Mouse (Mus musculus) lung, postnatal 14 days (tissue): ENCODE data around the gene Cntrl.
A peak's percentile ranks its signal among the peaks of the same experiment; 100 is the strongest.

Experiments used
- DNase-seq: peaks from one replicate; pipeline ENCODE4 v3.0.0; 2021

Cntrl gene

DNA sequence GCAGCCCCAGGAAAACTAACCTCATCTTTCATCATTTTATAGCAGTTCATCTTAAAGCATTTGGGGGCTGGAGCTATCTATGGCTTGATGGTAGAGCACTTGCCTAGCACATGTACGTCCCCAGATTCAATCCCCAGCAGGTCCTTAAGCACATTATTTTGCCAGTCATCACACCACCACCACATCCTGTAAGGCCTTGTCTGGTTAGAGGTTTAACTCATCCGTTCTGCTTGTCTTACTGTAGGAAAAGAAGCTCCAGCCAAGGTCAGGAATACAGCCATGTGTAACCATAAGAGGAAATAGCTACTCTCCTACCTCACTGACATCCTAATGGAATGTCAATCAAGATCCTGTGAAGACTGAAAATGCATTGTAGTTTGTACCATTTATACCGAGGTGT lies 68.9 kb downstream of the Cntrl start:
- DNase-seq = no peak

DNA sequence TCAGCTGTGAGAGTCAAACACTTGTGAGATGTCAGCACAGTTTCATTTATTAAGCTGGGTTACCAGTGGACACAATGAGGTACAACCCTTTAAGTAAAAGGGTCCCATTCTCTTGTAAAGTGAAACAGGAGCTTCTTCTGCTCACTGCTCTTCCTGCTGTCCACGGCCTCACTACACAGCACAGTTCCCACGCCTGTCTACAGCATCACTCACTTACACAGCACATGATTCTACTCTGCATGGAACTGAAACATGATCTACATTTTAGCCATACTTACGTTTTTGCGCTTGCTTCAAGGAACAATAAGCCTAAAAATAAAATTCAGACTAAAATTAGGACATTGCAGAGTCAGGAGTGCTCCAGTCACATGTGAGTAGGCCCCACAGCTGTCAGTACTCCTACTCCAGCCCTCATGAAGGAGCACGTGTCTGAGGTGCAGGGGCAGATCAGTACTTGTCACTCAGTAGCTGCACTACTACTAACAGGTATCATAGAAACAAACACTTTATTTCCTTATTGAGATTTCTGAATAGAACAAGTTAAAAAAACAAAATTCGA lies 73.9 kb downstream of the Cntrl start:
- no peak for DNase-seq

DNA sequence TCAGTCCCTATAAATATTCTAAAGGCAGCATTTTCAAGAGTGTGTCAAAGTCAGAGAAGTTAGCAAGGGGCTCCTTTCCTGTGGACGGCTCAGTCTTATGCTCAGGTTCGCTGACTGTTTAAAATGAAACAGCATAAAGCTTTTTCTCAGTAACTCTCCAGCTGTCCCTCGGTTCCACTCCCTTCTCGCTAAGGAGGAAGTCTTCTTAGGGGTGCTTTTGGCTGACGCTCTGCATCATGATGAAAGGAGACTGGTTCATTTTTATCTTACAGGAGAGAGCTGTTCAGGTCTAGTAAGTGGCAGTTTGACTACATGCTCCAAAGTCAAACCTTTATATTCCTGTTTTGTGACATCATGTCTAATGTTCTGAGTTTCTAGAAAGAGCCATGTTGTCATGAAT lies 79.6 kb downstream of the Cntrl start:
- DNase-seq = no peak

DNA sequence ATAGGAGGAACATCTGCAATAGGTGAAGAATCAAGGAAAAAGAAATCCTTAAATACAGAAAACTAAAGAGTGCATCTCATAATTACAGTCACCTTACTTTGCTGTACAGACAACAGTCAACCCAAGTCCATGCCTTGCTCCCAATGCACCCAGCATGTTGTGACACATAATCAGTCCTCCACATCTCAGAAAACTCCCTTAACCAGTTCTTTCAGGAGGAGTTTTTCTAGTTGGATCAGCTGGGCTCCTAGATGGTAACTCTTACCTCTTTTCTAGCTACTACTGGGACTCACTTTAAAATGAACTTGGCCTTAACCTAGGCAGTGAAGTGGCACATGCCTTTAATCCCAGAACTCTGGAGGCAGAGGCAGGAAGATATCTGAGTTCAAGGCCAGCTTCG lies 84.7 kb downstream of the Cntrl start:
- no peak for DNase-seq

DNA sequence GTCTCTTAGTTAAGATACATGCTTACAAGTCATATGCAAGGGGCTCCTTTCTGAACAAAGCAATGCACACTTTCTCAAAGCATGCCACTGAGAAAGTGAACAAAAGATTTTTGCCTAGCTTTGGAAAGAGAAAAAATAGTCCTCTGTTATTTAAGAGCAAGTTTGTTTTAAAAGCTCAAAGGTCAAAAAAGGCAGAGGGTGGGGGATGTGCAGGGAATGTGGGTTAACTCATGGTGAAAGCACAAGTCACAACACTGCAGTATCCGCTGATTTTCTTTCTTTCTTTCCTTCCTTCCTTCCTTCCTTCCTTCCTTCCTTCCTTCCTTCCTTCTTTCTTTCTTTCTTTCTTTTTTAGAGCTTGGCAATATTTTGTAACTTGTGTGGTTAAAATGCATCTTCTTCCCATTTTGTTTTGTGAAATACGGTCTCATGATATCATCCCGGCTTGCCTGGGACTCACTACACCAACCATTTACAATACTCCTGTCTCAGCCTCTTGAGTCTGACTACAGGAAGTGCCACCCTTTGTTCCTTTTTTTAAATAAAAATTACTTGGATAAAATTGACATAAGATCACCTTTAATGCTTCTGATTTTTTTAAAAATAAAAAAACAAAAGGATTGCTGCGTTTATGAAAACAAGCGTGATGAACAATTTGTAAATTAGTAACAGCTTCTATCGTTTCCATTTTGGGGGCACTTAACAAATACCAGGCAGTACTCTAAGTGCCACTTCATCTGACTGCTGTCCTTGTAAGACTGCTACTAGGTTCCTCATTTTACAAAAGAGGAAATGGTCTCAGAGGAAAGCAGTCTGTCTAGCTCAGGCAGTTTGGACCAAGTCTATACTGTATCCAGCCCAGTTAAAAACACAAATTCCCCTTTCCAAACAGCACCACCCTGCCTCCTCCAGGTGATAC lies 86.6 kb downstream of the Cntrl start:
- no peak for DNase-seq

DNA sequence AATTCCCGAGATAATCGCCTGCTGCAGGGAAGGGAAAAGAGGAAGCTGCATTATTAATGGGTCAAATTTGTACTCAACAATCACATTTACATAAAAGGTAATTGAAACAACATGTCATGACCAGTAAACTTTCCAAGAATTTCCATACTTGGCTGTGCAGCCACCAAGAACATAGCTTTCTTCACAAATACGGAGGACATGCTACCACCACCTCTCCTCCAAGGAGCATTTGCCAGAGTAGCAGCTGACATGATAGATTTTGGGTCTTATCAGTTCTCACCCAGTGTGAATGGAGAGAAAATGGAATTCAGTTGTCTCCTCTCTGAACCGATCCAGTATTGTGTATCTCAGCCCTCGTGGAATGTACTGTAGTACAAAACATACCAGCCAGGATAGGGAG lies 90.2 kb downstream of the Cntrl start:
- DNase-seq = no peak

DNA sequence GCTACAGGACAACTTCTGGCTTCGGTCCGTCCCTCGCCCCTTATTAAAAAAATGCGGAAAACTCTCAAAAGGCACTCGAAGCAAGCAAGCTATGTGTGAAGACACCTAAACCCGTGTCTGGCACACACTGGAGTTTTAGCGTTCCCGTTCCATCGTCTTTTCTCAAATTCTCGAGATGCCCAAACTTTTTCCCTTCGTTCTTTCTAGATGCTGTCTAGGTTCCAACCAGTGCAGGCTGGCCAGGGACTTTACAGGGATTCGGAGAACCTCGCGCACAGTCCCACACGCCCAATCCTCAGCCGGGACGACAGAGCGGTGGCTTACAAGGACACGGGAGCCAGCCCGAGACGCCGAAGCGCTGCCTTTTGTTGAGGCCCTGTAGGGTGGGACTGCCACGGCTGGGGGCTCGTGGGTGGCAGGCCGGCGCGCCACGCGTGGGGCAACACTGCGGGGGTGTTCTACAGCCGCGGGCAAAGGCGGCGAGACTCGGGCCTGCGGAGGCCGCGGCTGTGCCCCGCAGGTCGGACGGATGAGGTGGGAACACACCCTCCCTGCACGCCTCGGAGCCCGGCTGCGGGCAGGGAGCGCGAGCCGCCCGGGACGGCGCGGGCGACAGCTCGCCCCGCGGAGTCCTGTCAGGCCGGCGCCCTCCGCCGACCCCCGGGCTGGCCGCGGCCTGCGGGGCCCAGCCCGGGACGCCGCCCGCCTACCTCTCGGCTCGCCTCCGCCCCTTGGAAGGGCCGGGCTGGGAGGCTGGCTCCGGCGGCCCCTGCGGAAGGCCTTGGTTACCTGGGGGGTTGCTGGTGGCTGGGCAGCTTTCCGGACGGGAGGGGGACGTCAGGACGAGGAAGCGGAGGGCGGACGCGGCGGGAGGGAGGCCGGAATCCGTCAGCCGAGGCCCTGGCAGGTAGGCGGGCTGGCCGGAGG lies 90.9 kb downstream of the Cntrl start:
- peak; percentile 49 for DNase-seq

DNA sequence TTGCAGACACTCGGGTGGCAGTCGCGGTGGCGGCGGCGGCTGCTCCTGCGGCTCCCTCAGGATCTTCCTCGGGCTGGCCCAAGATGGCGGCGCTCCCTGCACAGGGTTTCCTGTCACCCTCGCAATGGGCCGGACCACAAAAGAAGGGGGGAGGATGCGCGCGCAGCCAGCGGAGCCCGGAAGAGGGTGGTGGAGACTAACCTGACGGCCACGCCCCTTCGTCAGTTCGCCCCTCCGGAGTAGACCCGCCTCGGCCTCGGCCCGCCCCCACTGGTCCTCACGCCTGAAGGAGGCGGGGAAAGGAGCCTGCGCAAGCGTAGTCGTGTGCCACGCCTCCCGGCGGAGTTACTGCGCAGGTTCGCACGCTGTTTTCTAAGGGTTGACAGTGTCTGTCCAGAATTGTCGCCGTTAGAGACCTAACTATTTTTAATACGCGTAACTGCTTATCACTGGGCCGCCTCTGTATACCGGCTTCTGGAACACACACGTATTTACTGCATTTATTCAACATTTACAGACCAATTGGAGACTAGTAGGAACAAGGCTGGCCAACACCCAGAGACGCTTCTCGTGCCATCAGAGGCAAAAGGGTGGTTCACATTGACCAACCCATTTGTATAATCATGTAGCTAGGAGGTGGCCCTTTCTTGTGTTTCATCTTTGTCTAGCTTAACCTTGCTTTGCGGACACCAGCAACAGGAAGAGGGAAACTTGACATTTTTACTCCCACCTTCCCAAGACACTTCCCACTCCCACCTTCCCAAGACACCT lies 91.8 kb downstream of the Cntrl start, which contains the start of gene Rab14:
Gene Rab14, minus strand, starts transcription at position 223 of the 771 bp plus-strand sequence.
- DNase-seq = peak; percentile 100

DNA sequence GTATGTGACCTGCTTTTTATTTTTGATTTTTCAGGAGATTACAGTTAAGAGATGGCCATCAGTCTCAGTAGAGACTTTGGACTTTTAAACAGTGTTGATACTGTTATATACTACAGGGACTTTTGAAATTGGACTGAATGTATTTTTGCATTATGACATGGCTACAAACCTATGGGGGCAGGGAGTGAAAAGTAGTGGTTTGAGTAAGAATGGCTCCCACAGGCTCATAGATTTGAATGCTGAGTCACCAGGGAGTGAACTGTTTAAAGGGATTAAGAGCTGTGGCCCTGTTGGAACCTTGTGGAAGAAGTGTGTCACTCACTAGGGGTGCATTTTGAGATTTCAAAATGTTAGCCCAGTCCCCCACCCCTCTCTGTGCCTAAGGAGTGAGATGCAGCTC lies 94.4 kb downstream of the Cntrl start:
- DNase-seq = no peak

DNA sequence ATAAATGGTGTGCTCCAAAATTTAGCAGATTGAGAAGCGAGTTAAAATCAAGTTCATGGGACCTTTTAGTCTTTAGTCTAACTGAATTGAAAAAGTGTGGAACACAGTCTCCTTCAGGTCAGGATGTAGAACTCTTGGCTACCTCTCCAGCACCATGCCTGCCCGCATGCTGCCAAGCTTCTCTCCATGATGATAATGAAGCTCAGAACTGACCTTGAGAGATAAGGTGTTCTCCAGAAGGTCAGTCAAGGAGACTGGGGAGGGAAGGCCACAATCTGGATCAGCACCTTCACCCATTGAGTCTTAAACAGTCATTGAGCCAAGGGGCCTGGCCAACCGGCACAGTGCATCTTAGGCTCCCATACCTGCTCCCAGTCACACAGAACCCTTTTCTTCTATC lies 97.5 kb downstream of the Cntrl start:
- DNase-seq = no peak

DNA sequence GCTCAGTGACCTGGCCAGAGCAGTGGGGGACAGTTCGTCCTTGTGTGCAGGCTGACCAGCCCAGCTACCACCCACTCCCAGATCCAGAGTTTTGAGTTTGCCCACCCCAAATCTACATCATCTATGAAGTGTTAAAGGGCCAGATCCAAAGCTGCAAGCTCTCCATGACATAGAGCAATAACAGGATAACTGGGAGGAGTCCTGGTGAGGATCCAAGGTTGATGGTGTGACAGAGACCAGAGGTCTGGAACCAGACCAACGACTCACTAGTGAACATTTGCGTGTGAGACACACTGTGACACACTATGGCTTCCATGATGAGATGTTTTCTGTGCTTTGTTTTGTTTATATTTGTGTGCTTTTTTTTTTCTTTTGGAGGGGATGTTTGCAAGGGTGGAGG lies 98.8 kb downstream of the Cntrl start:
- DNase-seq = no peak

DNA sequence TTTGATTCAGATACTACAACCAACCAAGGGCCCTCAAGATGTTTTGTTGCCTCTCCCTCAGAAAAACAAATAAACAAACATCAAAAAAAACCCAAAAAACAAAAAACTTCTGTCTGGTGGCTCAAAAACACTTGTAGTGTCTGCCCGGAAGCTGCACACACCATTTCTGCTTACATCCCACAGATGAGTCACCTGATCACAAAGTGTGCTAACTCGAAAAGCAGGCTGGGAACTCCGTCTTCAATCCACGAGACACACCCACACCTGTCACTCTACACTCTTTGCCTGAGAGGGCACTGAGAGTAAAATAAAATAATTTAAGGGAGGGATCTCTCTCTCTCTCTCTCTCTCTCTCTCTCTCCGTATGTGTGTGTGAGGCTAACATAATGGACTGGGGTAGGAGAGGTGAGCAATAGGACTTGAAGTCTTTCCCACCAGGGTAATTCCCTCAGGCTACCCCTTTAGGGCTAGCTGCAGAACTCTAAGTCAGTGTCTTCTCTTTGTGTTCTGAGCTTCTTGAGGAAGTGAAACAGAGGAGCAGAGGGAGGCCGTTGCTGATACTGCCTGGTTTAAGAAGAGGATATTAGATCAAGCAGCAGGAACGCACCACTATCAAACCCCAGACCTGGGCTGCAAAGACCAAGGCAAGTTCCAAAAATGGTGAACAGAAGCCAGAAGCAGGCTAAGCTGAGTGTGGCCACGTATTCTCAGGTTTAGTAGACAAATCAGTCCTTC lies 99.8 kb downstream of the Cntrl start:
- no peak for DNase-seq

DNA sequence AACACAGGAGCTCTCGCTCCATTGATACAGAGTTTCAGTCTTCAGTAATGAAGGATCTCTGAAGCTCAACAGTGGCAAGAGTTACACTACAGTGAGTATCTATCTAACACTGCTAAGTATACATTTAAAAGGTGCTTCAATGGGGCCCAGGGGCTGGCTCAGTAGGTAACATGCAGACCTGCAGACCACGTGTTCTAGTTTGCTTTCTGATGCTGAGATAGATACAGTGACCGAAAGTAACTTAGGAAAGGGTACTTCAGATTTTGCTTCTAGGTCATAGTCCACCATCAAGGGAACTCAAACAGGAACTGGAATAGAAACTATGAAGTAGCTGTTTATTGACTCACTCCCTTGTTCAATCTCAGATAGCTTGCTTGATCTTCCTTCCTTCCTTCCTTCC lies 102.4 kb downstream of the Cntrl start:
- no peak for DNase-seq

DNA sequence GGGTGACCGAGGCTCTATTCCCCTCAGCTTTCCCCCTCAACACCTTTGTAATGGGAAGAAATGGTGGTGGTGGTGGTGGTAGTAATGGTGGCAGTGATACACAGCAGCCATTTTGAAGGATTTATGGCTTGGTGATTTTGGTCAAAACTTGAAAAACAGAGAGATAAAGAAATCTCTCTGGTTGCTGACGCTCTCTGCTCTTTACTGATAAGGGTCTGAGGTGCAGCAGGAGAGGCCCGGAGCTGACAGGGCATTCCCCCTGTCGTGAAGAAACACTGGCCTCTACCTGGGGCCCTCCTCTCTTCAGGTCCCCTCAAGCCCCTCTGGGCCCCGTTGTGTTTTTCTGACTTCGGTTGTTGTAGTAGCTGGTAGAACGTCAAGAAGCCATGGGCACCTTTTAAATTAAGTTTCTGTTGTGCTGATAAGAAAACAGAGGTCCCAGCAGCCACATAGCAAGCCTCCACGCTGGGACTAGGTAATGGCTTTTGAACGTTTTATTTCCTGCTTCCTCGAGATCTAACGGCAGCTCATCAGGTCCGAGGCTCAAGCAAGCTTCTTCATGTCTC lies 104.1 kb downstream of the Cntrl start:
- no peak for DNase-seq

DNA sequence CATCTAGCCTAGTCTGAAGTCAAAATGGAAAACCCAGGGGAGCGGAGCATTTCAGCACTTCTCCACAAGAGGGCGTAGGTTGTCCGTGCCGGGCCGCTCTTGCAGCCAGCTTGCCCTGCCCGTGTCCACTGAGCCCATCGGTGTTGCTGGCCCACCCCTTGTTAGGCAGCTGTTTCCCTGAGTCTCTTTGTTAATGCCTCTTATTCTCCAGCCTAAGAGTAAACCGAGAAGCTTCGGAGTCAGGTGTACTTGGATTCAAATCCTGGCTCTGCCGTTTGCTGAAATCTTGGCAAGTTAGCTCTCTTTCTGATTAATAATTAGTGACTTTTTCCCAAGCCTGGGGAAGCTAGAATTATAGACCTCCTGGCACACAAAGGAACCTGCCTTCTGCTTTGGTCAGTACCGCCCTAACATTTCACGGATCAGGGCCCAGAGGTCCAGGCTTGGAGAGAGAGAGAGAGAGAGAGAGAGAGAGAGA lies 105.6 kb downstream of the Cntrl start:
- DNase-seq = peak; percentile 89

DNA sequence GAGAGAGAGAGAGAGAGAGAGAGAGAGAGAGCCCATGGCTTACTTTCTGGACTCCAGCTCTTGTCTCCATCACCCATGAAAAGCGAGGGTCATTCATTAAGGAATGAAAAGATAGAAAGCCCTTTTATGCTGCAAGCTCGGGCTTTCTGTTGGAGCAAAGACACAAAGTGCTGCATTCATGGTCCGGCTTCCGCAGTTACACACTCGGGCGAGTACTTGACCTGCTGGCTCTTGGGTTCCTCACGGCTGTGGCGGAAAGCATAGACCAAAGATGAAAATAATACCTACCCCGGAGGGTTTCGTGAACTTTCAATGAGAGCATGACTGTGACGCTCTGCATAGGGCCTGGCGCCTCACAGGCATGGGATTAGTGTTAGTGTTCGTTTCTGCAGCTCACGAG lies 106.1 kb downstream of the Cntrl start:
- DNase-seq = no peak

DNA sequence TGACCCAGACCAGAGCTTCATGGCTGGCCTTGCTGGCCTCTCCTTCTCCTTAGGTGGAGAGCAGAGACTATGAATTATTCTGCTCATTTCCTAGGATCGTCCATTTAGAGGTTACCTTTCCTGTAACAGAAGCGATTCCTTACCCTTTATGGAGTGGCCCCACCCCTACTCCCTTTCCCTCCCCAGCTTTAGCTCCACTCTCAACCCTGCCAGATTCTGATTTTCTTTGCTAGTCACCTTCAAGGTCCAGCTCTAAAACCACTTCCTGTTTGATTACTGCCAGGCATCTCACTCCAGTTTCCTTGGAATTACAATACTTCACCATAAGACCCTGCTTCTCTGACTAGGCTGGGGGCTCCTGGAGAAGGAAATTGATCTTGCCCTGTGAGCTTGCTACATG lies 107.4 kb downstream of the Cntrl start:
- DNase-seq = no peak

DNA sequence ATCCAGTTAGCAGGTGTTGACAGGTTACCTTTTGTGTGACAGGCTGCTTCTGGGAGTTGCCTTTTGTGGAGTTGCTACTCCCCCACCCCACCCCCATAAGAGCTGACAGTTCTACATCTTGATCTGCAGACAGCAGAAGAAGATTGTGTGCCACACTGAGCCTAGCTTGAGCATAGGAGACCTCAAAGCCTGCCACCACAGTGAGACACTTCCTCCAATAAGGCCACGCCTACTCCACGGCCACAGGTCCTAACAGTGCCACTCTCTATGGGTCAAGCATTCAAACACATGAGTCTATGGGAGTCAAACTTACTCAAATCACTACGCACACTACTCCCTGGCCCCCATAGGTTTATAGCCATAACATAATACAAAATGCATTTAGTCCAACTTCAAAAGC lies 109.4 kb downstream of the Cntrl start:
- no peak for DNase-seq

DNA sequence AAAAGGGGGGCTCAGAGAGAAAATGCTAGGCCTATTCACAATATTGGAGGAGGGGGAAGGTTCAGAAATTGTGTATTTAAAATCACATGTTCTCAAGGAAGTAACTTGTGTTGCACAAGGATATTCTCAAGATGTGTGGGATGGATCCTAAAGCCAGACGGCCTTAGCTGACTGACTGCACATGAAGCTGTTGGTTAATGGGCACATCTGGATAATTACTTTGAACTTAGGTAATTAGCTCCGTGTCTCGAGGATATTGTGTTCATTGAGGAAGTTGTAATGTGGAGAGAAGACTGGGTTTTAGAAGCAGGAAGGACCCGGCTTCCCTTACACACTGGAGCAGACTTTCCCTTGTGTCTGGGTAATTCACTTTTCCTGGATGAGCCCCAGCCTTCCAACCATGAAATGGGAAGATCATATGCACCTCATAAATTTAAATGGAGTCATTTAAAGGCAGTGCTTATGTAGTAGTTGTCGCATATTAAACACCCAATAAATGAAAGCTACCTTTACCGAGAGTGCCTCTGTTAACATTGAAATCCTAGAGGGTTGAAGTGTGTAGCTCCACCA lies 113.6 kb downstream of the Cntrl start:
- no peak for DNase-seq

DNA sequence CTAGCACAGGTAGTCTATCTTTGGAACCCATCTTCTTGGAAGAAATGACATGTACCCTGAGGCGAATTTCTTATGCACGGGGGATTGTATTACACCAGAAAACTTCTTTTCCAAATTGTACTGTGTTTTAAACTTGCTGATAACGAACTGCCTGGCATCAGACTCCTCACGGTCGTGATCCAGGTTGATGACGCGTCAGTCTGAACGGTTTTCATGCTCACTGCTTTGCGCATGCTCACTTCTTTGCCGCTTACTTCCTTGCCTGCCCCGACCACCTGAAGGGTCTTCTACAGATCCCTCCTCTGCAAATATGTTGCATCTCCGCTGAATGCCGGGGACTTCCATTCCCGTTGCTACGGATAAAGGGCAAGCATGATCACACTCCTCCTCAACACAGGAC lies 115.0 kb downstream of the Cntrl start:
- DNase-seq = no peak

DNA sequence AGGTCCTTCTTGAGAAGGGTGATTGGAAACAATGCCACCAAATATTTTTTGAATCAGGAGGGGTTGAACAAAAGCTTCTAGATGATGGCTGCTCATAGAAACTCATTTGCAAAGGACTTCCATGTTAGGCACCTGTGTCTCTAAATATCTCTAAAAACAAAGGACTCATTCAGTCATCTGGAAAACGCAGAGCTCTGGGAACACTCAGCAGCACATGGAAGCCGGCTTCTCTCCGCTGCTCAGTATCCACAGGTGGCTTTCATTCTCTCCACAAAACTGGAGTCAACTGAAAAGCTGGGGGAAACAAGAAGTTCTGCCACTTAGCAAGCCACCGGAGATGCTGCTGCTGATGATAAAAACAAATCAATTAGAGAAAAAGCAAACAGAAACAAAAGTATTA lies 118.9 kb downstream of the Cntrl start:
- no peak for DNase-seq
